Mouse (Mus musculus) stomach, postnatal 0 days (tissue): Measurements from ENCODE around the gene Scin.

ENCODE experiments used
- CTCF ChIP-seq: IDR thresholded peaks from 2 replicates; pipeline ENCODE4 v1.5.1; 2016; ENCODE audit warnings: antibody characterized with exemption, low read depth, mild to moderate bottlenecking, moderate library complexity
- EP300 ChIP-seq: optimal IDR thresholded peaks from 2 replicates; pipeline ENCODE3; 2016; ENCODE audit warnings: antibody characterized with exemption

DNA sequence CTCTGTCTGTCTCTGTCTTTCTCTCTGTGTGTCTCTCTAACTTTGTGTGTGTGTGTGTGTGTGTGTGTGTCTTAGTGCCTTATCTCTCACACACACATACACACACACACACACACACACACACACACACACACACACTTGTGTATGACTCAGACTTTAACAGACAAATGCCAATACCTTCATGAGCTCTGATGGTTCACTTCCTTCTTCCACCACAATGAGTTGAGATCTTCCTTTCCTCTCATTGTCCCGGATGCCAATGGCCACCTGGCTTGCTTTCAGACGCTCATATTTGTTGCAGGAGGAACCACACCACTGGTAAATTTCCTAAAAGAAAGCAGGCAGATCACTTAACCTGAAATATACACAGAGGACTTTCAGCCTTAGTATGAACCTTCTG is 29.3 kb downstream of the Scin start:
- no peak for TF ChIP-seq CTCF
- TF ChIP-seq EP300 = no peak
